30 mouse cellular contexts compared by ENCODE assay signal in the genomic region with DNA sequence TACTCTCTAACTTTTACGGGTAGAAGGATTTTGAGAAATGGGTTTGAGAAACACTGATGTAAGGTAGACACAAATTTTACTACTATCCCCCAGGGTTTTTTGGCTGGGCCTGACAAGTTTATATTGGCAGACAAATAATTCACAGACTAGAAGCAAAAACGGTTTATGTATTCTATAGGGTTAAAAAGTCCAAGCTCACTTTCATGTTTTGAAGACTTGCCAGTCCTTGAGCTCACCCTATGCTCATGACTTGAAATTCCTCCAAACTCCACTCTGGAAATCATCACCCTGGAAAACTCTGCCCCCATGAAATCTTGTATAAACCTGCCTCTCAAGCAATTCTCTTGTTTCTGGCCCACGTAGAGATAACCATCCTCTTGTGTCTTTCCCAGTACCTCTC.
A peak's percentile ranks its signal among the peaks of the same experiment; 100 is the strongest.
DNase-seq lines count a peak whose midpoint lies in the region; ATAC-seq and TF ChIP-seq lines count a peak whose summit lies in the region.
"Had no signal": no experiment of that assay in that cellular context is flagged by ENCODE, and none has a peak within 500 bp of the region (broad histone marks: within the 10 kb centered on the region; RNA-seq: fewer than 3 reads in every experiment).

No protein-coding gene starts in this region.

- no peaks in the 10 kb centered on the region for H3K36me3 ChIP-seq in heart, embryonic 15.5 days
- no peaks in the 10 kb centered on the region for H3K36me3 ChIP-seq in limb, embryonic 13.5 days
- no peaks in the 10 kb centered on the region for H3K36me3 ChIP-seq in limb, embryonic 10.5 days
- H3K36me3 ChIP-seq in limb, embryonic 14.5 days (ENCODE audit: control insufficient read depth, insufficient read depth, low read length): no peaks in the 10 kb centered on the region
- H3K36me3 ChIP-seq: embryonic facial prominence, embryonic 13.5 days; forebrain, embryonic 10.5 days; G1E; heart, embryonic 12.5 days; hindbrain, embryonic 12.5 days had no signal

- ATAC-seq in frontal cortex, adult (ENCODE audit: low TSS enrichment): 0 out of 2 replicates have a peak, but pooled peaks have one; percentile 44
- no peak for ATAC-seq in heart, embryonic 15.5 days (replicated peaks; ENCODE audit: insufficient number of reproducible peaks, insufficient read depth, low FRiP score, low read depth)
- peak; percentile 67 for ATAC-seq in limb, embryonic 13.5 days (ENCODE audit: low FRiP score, low read depth)
- peak; percentile 67; the same call in 1 of the 2 replicates for ATAC-seq in limb, embryonic 14.5 days (ENCODE audit: low FRiP score, low read depth)
- ATAC-seq: forebrain, embryonic 14.5 days; forebrain, postnatal 0 days; hindbrain, embryonic 16.5 days; intestine, postnatal 0 days; Patski had no signal

- TF ChIP-seq POLR2A in limb, embryonic 14.5 days (IDR thresholded peaks at IDR 0.05; ENCODE audit: borderline replicate concordance, extremely low read depth, insufficient read depth, insufficient read length): no peak

- 49% methylated on average over 3 of the region's 3 CpGs for WGBS in heart, embryonic 15.5 days
- WGBS in limb, embryonic 13.5 days: 45% methylated on average over 3 of the region's 3 CpGs
- 86% methylated on average over 3 of the region's 3 CpGs for WGBS in limb, embryonic 10.5 days
- WGBS in limb, embryonic 14.5 days: 24% methylated on average over 3 of the region's 3 CpGs

- no peaks in the 10 kb centered on the region for H3K9me3 ChIP-seq in heart, embryonic 15.5 days (replicated peaks)
- no peaks in the 10 kb centered on the region for H3K9me3 ChIP-seq in limb, embryonic 13.5 days
- no peaks in the 10 kb centered on the region for H3K9me3 ChIP-seq in limb, embryonic 10.5 days (replicated peaks)
- no peaks in the 10 kb centered on the region for H3K9me3 ChIP-seq in limb, embryonic 14.5 days (ENCODE audit: control insufficient read depth, low read length)
- H3K9me3 ChIP-seq: embryonic facial prominence, embryonic 13.5 days; G1E; heart, embryonic 12.5 days; hindbrain, embryonic 12.5 days had no signal

- H3K27ac ChIP-seq in heart, embryonic 15.5 days: 0 out of 2 replicates have a peak overlapping the region, but pooled peaks have one; percentile 3
- H3K27ac ChIP-seq in limb, embryonic 13.5 days: no peak overlapping the region
- H3K27ac ChIP-seq in limb, embryonic 10.5 days: no peak overlapping the region
- H3K27ac ChIP-seq in limb, embryonic 14.5 days (replicated peaks; ENCODE audit: low read depth, low read length): no peak overlapping the region; the same call in 1 of the 2 replicates
- H3K27ac ChIP-seq: embryonic facial prominence, embryonic 13.5 days; forebrain, embryonic 10.5 days; hindbrain, embryonic 12.5 days had no signal

- 0 out of 2 replicates have a peak, but pooled peaks cover 2% of the 10 kb centered on the region for H3K4me1 ChIP-seq in heart, embryonic 15.5 days (replicated peaks)
- peaks cover 13% of the 10 kb centered on the region for H3K4me1 ChIP-seq in limb, embryonic 13.5 days
- H3K4me1 ChIP-seq in limb, embryonic 10.5 days: no peaks in the 10 kb centered on the region
- H3K4me1 ChIP-seq in limb, embryonic 14.5 days (ENCODE audit: control insufficient read depth, insufficient read depth, low read length): peaks cover 3% of the 10 kb centered on the region
- H3K4me1 ChIP-seq: embryonic facial prominence, embryonic 13.5 days; forebrain, embryonic 10.5 days; hindbrain, embryonic 12.5 days had no signal

- H3K4me3 ChIP-seq in heart, embryonic 15.5 days: no peak overlapping the region
- H3K4me3 ChIP-seq in limb, embryonic 13.5 days: no peak overlapping the region
- H3K4me3 ChIP-seq in limb, embryonic 10.5 days: no peak overlapping the region
- H3K4me3 ChIP-seq in limb, embryonic 14.5 days (replicated peaks; ENCODE audit: low read length): no peak overlapping the region
- H3K4me3 ChIP-seq: embryonic facial prominence, embryonic 13.5 days; forebrain, embryonic 10.5 days; heart, embryonic 12.5 days; hindbrain, embryonic 12.5 days had no signal

- intact Hi-C loops in heart, postnatal 10 days (cut with DNase I): no loop called here

- no peak overlapping the region for H3K4me2 ChIP-seq in heart, embryonic 15.5 days
- no peak overlapping the region for H3K4me2 ChIP-seq in limb, embryonic 13.5 days (replicated peaks)
- H3K4me2 ChIP-seq in limb, embryonic 14.5 days (replicated peaks; ENCODE audit: low read depth, low read length, severe bottlenecking): no peak overlapping the region
- H3K4me2 ChIP-seq: embryonic facial prominence, embryonic 13.5 days; heart, embryonic 12.5 days; hindbrain, embryonic 12.5 days had no signal

- H3K9ac ChIP-seq in heart, embryonic 15.5 days: no peak overlapping the region
- H3K9ac ChIP-seq in limb, embryonic 13.5 days: no peak overlapping the region
- no peak overlapping the region for H3K9ac ChIP-seq in limb, embryonic 14.5 days (ENCODE audit: low read depth, low read length, severe bottlenecking)
- H3K9ac ChIP-seq: embryonic facial prominence, embryonic 13.5 days; forebrain, postnatal 0 days; heart, embryonic 12.5 days; hindbrain, embryonic 12.5 days had no signal

- no peaks in the 10 kb centered on the region for H3K27me3 ChIP-seq in heart, embryonic 15.5 days
- H3K27me3 ChIP-seq in limb, embryonic 13.5 days: no peaks in the 10 kb centered on the region
- H3K27me3 ChIP-seq in limb, embryonic 10.5 days (ENCODE audit: low read depth, poor library complexity, severe bottlenecking): no peaks in the 10 kb centered on the region
- H3K27me3 ChIP-seq in limb, embryonic 14.5 days (ENCODE audit: control insufficient read depth, insufficient read depth, low read length): no peaks in the 10 kb centered on the region
- H3K27me3 ChIP-seq: CH12.LX; embryonic facial prominence, embryonic 13.5 days; heart, embryonic 12.5 days; hindbrain, embryonic 12.5 days had no signal

- no peak for DNase-seq in frontal cortex, postnatal 25 days (ENCODE audit: low spot score in 2 of 2)
- no peak for DNase-seq in heart, postnatal 10 days
- DNase-seq in limb, embryonic 10.5 days (ENCODE audit: low spot score): no peak
- DNase-seq in limb, embryonic 14.5 days (ENCODE audit: low spot score): peak; percentile 74
- DNase-seq in layer of hippocampus, postnatal 36 days: no peak
- DNase-seq: adrenal gland, postnatal 10 days; adrenal gland, postnatal 36 days; B cell, adult 2 months; cerebellum, adult 11 months; cerebellum, adult 2 months; cerebellum, adult 9-11 months; cerebellum, postnatal 25 days; forebrain, postnatal 0 days; gastrocnemius, postnatal 10 days; gastrocnemius, postnatal 36 days; heart, postnatal 4 days; kidney, adult 2 months had no signal
